Mouse (Mus musculus) olfactory bulb, adult 2 months (tissue): ENCODE results near the gene Ksr2.

Source experiments
- CTCF ChIP-seq: fragments of 200-500 bp; IDR thresholded peaks from 2 replicates; pipeline ENCODE4 v1.5.1; 2012; ENCODE audit warnings: low read depth, mild to moderate bottlenecking, low read length, moderate library complexity; ENCODE audit not compliant: insufficient read depth
- POLR2A ChIP-seq: fragments of 200-500 bp; IDR thresholded peaks from 2 replicates; pipeline ENCODE4 v1.6.1; 2012; ENCODE audit warnings: mild to moderate bottlenecking, low read depth, low read length, moderate library complexity; ENCODE audit not compliant: insufficient read depth

- no peak for TF ChIP-seq CTCF
- TF ChIP-seq POLR2A = no peak
These were observed 257.6 kb downstream of the Ksr2 start for GRCm38 (mm10) chr5:117671362-117671761.
